Mouse (Mus musculus): ENCODE results near the gene Rpl18a.

- no peak for TF ChIP-seq EP300 (IDR thresholded peaks at IDR 0.05)
- no peak for TF ChIP-seq CTCF (IDR thresholded peaks at IDR 0.05)
Observed at GRCm38 (mm10) chr8:70928096-70928495, 30.9 kb upstream of the Rpl18a start.
